Mouse (Mus musculus) MEL (cell line): ENCODE data around the gene Gm10428. TPM values are rescaled to one million over a fixed set of nuclear protein-coding genes. Genes with fewer than 3 reads are reported as not detected.

Source experiments
- DNase-seq: peaks from one replicate; pipeline ENCODE4 v3.0.0; 2011; ENCODE audit warnings: low read depth, low spot score
- H3K27ac ChIP-seq: 2 replicates; pipeline ENCODE4 v1.5.1; 2012; ENCODE audit warnings: low read depth, mild to moderate bottlenecking, control low read depth, low read length, moderate library complexity; ENCODE audit not compliant: control insufficient read depth
- H3K27me3 ChIP-seq, 2 experiments: fragments of 150-350 bp in 1 of 2; sonication (generic) in 1 of 2; 2 replicates each; pipeline ENCODE4 v1.6.1; 2012; ENCODE audit warnings: low read length in 2 of 2, mild to moderate bottlenecking in 2 of 2, improper control_type of control experiment in 1 of 2, moderate library complexity in 1 of 2; ENCODE audit not compliant: insufficient read depth in 2 of 2, control insufficient read depth in 1 of 2
- H3K36me3 ChIP-seq, 2 experiments: 2 replicates each; pipeline ENCODE4 v1.6.1; 2012 to 2014; ENCODE audit warnings: low read length in 2 of 2, improper control_type of control experiment in 1 of 2, inconsistent platforms in 1 of 2, mild to moderate bottlenecking in 1 of 2; ENCODE audit not compliant: insufficient read depth in 2 of 2, control insufficient read depth in 1 of 2
- H3K4me1 ChIP-seq, 2 experiments: fragments of 150-350 bp in 1 of 2; sonication (generic) in 1 of 2; 2 replicates each; pipeline ENCODE4 v1.6.1; 2012; ENCODE audit warnings: low read length in 2 of 2, improper control_type of control experiment in 1 of 2, mild to moderate bottlenecking in 1 of 2; ENCODE audit not compliant: insufficient read depth in 2 of 2, control insufficient read depth in 1 of 2
- H3K4me3 ChIP-seq, 2 experiments: fragments of 150-350 bp in 1 of 2; sonication (generic) in 1 of 2; 2 replicates each; pipeline ENCODE4 v1.5.1; 2012; ENCODE audit warnings: low read depth in 2 of 2, low read length in 2 of 2, mild to moderate bottlenecking in 2 of 2, moderate library complexity in 2 of 2, control low read depth in 1 of 2, improper control_type of control experiment in 1 of 2; ENCODE audit not compliant: control insufficient read depth in 1 of 2, insufficient read depth in 1 of 2
- H3K79me2 ChIP-seq: 2 replicates; pipeline ENCODE4 v1.6.1; 2012; ENCODE audit warnings: mild to moderate bottlenecking, low read length, moderate library complexity; ENCODE audit not compliant: control insufficient read depth, poor library complexity, insufficient read depth
- H3K9ac ChIP-seq: 2 replicates; pipeline ENCODE4 v1.6.1; 2012; ENCODE audit warnings: low read depth, mild to moderate bottlenecking, control low read depth, low read length, moderate library complexity; ENCODE audit not compliant: control insufficient read depth, poor library complexity, severe bottlenecking
- H3K9me3 ChIP-seq: fragments of 150-350 bp; sonication (generic); replicated peaks from 2 replicates; pipeline ENCODE4 v1.6.1; 2012; ENCODE audit warnings: mild to moderate bottlenecking, low read length, improper control_type of control experiment, moderate library complexity; ENCODE audit not compliant: insufficient read depth
- CHD2 ChIP-seq: IDR thresholded peaks from 2 replicates; pipeline ENCODE4 v1.6.1; 2011; ENCODE audit warnings: low read length, improper control_type of control experiment
- CTCF ChIP-seq, 3 experiments: IDR thresholded peaks in 2 of 3; conservative IDR thresholded peaks in 1 of 3; 2 replicates each; pipeline ENCODE4 v1.5.1; 2011 to 2012; ENCODE audit warnings: low read length in 3 of 3, low read depth in 2 of 3, mild to moderate bottlenecking in 2 of 3, improper control_type of control experiment in 1 of 3, inconsistent platforms in 1 of 3, mixed read lengths in 1 of 3, moderate library complexity in 1 of 3; ENCODE audit not compliant: control insufficient read depth in 1 of 3, insufficient read depth in 1 of 3, poor library complexity in 1 of 3, severe bottlenecking in 1 of 3
- GABPA ChIP-seq: IDR thresholded peaks from 2 replicates; pipeline ENCODE4 v1.6.1; 2012; ENCODE audit warnings: low read depth, mild to moderate bottlenecking, inconsistent platforms, low read length, improper control_type of control experiment, moderate library complexity
- JUND ChIP-seq: IDR thresholded peaks from 2 replicates; pipeline ENCODE4 v1.6.1; 2011; ENCODE audit warnings: low read depth, mild to moderate bottlenecking, improper control_type of control experiment, low read length
- MAX ChIP-seq: IDR thresholded peaks from 2 replicates; pipeline ENCODE4 v1.6.1; 2011; ENCODE audit warnings: low read length, improper control_type of control experiment
- NRF1 ChIP-seq: IDR thresholded peaks from 2 replicates; pipeline ENCODE4 v1.6.1; 2014; ENCODE audit warnings: low read depth, mild to moderate bottlenecking, inconsistent platforms, low read length, improper control_type of control experiment, moderate library complexity; ENCODE audit not compliant: poor library complexity, insufficient read depth, severe bottlenecking
- POLR2A ChIP-seq, 2 experiments: IDR thresholded peaks; 2 replicates each; pipeline ENCODE4 v1.6.1; 2011 to 2012; ENCODE audit warnings: low read length in 2 of 2, mild to moderate bottlenecking in 2 of 2, control low read depth in 1 of 2, improper control_type of control experiment in 1 of 2, low read depth in 1 of 2, moderate library complexity in 1 of 2; ENCODE audit not compliant: control insufficient read depth in 1 of 2, insufficient read depth in 1 of 2, poor library complexity in 1 of 2
- POLR2AphosphoS2 ChIP-seq: IDR thresholded peaks from 2 replicates; pipeline ENCODE4 v1.6.1; 2011; ENCODE audit warnings: low read length, improper control_type of control experiment
- RAD21 ChIP-seq: IDR thresholded peaks from 2 replicates; pipeline ENCODE4 v1.6.1; 2011; ENCODE audit warnings: mild to moderate bottlenecking, low read depth, low read length, improper control_type of control experiment
- RCOR1 ChIP-seq: IDR thresholded peaks from 2 replicates; pipeline ENCODE4 v1.6.1; 2012; ENCODE audit warnings: low read depth, mild to moderate bottlenecking, inconsistent platforms, low read length, improper control_type of control experiment
- SIN3A ChIP-seq: IDR thresholded peaks from 2 replicates; pipeline ENCODE4 v1.6.1; 2012; ENCODE audit warnings: low read length, improper control_type of control experiment, inconsistent platforms
- UBTF ChIP-seq: IDR thresholded peaks from 2 replicates; pipeline ENCODE4 v1.6.1; 2012; ENCODE audit warnings: low read depth, mild to moderate bottlenecking, inconsistent platforms, low read length, improper control_type of control experiment, moderate library complexity, borderline replicate concordance; ENCODE audit not compliant: insufficient read depth
- USF1 ChIP-seq: IDR thresholded peaks from 2 replicates; pipeline ENCODE4 v1.6.1; 2014; ENCODE audit warnings: low read depth, mild to moderate bottlenecking, inconsistent platforms, low read length, improper control_type of control experiment, moderate library complexity
- USF2 ChIP-seq, 2 experiments: IDR thresholded peaks; 2 replicates each; pipeline ENCODE4 v1.6.1; 2011 to 2012; ENCODE audit warnings: improper control_type of control experiment in 2 of 2, low read length in 2 of 2, borderline replicate concordance in 1 of 2, inconsistent platforms in 1 of 2, low read depth in 1 of 2, mild to moderate bottlenecking in 1 of 2; ENCODE audit not compliant: insufficient read depth in 1 of 2
- ZC3H11A ChIP-seq: IDR thresholded peaks from 2 replicates; pipeline ENCODE4 v1.6.1; 2012; ENCODE audit warnings: low read depth, mild to moderate bottlenecking, inconsistent platforms, low read length, improper control_type of control experiment
- ZNF384 ChIP-seq: IDR thresholded peaks from 2 replicates; pipeline ENCODE4 v1.6.1; 2012; ENCODE audit warnings: low read depth, mild to moderate bottlenecking, inconsistent platforms, low read length, improper control_type of control experiment
- polyA plus RNA-seq, 2 experiments: library from polyadenylated mRNA; stranded (reverse) in 1 of 2; unstranded in 1 of 2; fragments of >175 nt in 1 of 2; fragments of >200 nt in 1 of 2; gene quantifications; 2 replicates each; pipeline versions ENCODE4 v1.2.1 to v1.2.4; 2012; ENCODE audit warnings: low replicate concordance in 2 of 2, low read depth in 1 of 2; ENCODE audit not compliant: insufficient read length in 2 of 2, insufficient read depth in 1 of 2, missing spikeins in 1 of 2
- total RNA-seq: library from RNA; depleted of rRNA; stranded (reverse); fragments of 300-350 nt; gene quantifications from 2 replicates; pipeline ENCODE4 v1.2.3, GENCODE M21; 2012

Gene Gm10428
- total and polyA plus RNA-seq, 3 experiments = not detected

DNA sequence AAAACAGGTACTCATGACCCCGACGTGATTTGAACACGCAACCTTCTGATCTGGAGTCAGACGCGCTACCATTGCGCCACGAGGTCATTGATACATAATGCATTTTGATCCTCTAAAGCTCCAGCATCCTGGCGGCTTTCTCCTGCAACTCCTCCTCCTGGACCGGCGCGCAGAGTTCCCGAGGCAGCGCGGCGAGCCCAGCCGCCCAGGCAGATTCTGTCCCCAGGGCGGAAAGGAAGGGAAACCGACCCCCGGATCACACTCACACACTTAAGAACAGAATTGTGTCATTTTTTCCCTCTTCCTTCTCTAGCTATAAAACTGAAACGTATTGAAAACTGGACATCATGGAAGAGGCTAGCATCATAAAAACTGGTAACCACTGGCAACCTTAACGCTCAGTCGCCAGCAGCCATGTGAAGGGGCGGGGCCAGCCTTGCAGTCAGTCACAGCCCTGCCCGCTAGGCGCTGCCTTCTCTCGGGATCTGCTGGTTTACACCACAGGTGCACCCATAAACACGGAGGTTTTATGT, 6.8 kb upstream of the Gm10428 start:
- Histone ChIP-seq H3K79me2 (no peaks in the 10 kb centered on the region), H3K27me3 (peaks cover 0 to 6% of the 10 kb centered on the region in 2 experiments; a peak in 3 of 4 replicates), H3K4me3 (no peak overlapping the region), H3K4me1 (no peaks in the 10 kb centered on the region), H3K27ac (no peak overlapping the region), H3K9me3 (no peaks in the 10 kb centered on the region), H3K36me3 (no peaks in the 10 kb centered on the region), H3K9ac (no peak overlapping the region)
- TF ChIP-seq UBTF = no peak
- TF ChIP-seq NRF1 = no peak
- no peak for TF ChIP-seq CHD2
- no peak for TF ChIP-seq CTCF (IDR thresholded peaks at IDR 0.05 in 2 of 3, conservative IDR thresholded peaks at IDR 0.05 in 1 of 3; ENCODE audit: control insufficient read depth in 1 of 3, insufficient read depth in 1 of 3, low read depth in 2 of 3, low read length in 3 of 3, poor library complexity in 1 of 3, severe bottlenecking in 1 of 3)
- TF ChIP-seq SIN3A = no peak
- TF ChIP-seq GABPA = no peak
- no peak for DNase-seq

DNA sequence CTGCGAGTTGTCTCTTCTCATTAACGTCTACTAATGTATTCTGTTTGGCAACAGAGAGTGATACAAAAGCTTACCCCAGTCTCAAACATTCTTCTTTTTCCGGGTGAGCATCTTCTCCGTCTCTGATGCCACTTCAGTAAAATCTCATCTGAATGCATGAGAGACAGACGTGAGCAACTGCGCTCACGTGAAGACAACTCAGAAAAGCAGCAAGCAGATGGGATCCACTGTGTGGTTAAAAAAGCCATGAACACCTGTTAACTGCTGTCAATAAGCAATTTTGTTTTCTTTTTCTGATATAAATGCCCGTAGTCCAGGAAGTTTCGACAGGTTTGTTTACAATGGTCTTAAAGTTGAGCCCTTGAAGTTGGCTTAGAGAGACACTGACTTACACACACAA, 5.7 kb upstream of the Gm10428 start:
- Histone ChIP-seq H3K4me1 (no peaks in the 10 kb centered on the region), H3K4me3 (no peak overlapping the region), H3K9me3 (no peaks in the 10 kb centered on the region), H3K36me3 (no peaks in the 10 kb centered on the region), H3K79me2 (no peaks in the 10 kb centered on the region), H3K9ac (no peak overlapping the region), H3K27ac (no peak overlapping the region), H3K27me3 (peaks cover 0 to 6% of the 10 kb centered on the region in 2 experiments)
- DNase-seq = no peak
- TF ChIP-seq USF2 (IDR thresholded peaks at IDR 0.05; ENCODE audit: borderline replicate concordance in 1 of 2, insufficient read depth in 1 of 2, low read depth in 1 of 2, low read length in 2 of 2) = no peak
- TF ChIP-seq ZC3H11A = no peak
- no peak for TF ChIP-seq JUND
- TF ChIP-seq CTCF (IDR thresholded peaks at IDR 0.05 in 2 of 3, conservative IDR thresholded peaks at IDR 0.05 in 1 of 3; ENCODE audit: control insufficient read depth in 1 of 3, insufficient read depth in 1 of 3, low read depth in 2 of 3, low read length in 3 of 3, poor library complexity in 1 of 3, severe bottlenecking in 1 of 3) = no peak
- TF ChIP-seq GABPA = no peak
- no peak for TF ChIP-seq MAX
- no peak for TF ChIP-seq ZNF384
- TF ChIP-seq USF1 = no peak
- no peak for TF ChIP-seq RCOR1
- no peak for TF ChIP-seq RAD21
- no peak for TF ChIP-seq POLR2AphosphoS2
- TF ChIP-seq SIN3A = no peak
- no peak for TF ChIP-seq POLR2A (IDR thresholded peaks at IDR 0.05; ENCODE audit: control insufficient read depth in 1 of 2, insufficient read depth in 1 of 2, low read depth in 1 of 2, low read length in 2 of 2, poor library complexity in 1 of 2)
